Mouse (Mus musculus) adrenal gland, postnatal 36 days (tissue): Measurements from ENCODE around the gene Parva. TPM values are rescaled to one million over a fixed set of nuclear protein-coding genes. Genes with fewer than 3 reads are reported as not detected.

Experiments used
- DNase-seq, 2 experiments: peaks; one replicate each; pipeline ENCODE4 v3.0.0; 2021; ENCODE audit warnings: mixed read lengths in 1 of 2
- total RNA-seq, 2 experiments: library from RNA; stranded (reverse); gene quantifications; 2 replicates each; pipeline ENCODE4 v1.2.3; 2021

Parva gene
- total RNA-seq, 2 experiments from 2014 or later: 98.6 to 107 TPM

DNA sequence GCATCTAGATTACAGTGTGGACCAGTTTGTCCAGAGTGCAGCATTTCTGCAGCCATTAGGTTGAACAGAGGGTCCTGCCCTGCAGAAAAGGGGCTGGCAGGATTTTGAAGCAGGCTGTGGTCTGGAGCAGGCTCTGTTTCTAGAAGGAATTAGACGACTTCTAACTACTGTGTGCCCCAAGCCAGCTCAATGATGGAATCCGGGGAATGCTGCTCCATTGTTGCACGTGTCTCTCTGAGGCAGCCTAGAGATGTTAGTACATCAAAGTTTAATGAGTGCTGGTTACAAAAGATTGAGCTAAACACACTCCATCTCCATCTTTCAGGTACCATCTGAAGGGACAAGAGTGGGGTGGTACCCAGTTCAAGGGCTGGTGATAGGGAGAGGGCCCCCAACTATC is 85.0 kb downstream of the Parva start:
- DNase-seq: no peak

GRCm38 (mm10) chr7:112512895-112513294 is 85.6 kb downstream of the Parva start:
- no peak for DNase-seq

DNA sequence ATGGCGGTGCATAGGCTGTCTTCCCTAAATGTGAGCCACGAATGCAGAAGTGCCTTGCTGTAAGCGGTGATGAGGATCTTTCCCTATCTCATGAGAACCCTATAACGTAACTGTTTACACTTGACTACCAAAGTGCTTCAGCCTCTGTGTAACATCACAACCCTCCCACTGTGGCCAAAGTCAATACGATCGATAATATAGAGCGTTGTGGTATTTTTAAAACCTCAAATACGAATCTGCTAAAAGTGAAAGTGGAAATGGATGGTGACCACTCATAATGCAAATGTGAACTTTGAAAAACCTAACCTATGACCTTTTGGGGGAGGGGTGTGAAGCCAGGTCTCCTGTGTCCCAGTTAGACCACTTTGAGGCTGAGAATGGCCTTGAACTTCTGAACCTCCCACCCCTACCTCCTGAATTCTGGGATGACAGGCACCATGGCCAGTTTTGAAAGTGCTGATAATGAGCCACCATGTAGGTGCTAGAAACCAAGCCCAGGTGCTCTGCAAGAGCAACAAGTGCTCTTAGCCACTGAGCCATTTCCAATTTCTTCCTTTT is 87.4 kb downstream of the Parva start:
- DNase-seq: no peak

GRCm38 (mm10) chr7:112525465-112525864 is 98.2 kb downstream of the Parva start:
- no peak for DNase-seq

DNA sequence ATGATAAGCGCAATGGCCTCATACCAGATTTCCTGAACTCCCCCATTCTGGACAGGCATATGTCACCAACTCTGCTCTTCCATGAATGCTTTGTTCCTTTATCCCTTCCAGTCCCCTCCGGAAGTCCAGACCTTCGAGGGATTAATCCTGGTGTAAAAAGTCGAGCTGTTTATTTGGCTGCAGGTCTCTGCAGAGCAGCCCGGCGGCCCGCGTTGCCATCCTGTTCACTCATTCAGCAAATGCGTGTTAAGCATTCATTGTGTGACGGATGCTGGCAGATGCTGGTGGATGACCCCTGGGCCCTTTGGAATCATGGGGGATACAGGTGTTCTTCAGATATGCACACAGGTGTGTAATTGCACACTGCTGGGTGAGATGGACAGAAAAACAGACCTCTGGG is 98.9 kb downstream of the Parva start:
- no peak for DNase-seq

DNA sequence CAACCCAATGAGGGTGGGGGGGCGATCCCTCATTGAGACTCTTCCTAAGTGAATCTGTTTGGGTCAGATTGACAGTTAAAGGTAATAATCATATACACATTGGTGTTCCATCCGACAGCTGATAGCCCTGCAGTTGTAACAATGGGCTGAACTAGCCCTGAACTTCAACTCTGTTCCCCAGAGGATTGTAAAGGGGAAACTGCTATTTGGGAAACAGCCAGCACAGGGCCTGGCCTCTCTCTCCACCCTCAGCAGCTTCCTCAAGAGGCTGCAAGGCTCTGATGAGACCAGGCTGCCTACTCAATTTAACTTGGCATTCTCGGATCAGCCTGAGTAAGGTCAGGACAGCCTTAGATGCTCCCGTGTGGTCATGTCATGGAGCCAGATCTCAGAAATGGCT is 99.9 kb downstream of the Parva start:
- DNase-seq: peak in 1 of 2 experiments; percentile 27

GRCm38 (mm10) chr7:112528059-112528458 is 100.8 kb downstream of the Parva start:
- DNase-seq: no peak

DNA sequence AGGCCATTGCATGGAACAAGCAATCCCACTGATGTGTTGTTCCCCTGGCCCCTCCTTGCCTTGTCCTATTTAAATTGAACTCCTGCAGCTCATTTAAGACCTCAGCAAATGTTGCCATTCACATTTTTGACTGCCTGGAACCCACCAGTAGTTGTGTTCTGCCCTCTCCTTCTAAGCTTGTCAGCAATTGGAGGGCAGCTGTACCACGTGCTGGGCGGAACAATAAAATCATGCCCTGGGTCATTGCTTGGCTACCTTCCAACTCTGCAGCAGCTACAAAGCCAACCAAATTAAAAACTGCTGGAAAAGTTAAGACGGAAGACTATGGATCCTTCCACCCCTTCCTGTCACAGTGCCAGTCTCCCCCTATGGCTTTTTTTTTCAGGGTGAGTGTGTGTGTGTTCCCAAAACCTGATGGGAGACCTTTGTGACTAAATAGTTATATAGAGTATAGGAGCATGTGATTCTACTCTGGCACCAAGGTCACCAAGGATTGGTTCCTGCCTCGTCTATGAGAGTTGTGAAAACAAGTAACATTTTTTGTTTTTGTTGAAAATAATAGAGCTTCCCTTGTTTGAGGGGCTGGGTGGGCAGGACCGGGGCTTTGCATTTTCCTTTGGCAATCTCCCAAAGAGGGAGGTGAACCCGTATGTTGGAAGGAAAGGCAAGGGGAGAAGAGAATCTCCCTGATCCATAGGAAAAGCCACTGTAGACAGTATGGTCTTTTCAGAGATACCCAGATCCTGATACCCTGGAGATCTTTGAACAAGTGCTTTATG is 101.5 kb downstream of the Parva start:
- DNase-seq: peak in 1 of 2 experiments; percentile 52

DNA sequence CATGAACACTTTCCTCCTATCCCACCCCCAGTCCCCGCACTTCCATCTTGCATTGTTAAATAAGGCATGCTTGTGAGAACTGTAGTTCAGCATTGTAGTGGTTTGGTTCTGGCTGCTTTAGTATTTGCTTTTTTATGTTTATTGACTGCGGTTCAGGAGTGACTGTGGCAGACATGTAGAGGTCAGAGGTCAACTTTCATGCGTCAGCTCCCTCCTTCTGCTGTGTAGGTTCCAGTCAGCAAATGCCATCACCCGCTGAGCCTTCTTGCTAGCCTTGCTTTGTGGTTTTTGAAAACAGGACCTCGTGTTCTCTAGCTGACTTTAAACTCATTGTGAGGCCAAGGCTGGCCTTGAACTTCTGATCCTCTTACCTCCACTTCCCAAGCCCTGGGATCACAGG is 103.6 kb downstream of the Parva start:
- no peak for DNase-seq

DNA sequence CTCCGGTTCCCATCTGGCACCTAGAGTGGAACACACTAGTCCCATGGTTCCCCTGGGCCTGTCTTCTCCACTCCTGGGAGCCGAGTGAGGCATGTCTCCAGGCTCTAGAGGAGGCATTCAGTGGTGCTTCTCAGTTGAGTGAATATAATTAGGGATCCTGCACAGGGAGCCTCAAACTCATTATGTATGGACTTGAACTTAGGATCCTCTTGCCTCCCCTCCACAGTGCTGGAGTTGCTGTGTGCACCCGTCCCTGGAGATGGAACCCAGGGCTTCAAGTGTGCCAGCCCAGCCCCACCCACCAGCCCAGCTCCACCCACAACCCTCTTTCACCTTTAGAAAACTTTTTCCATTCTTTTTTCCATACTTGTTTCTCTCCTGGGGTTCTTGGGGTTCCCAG is 106.8 kb downstream of the Parva start:
- DNase-seq: no peak

DNA sequence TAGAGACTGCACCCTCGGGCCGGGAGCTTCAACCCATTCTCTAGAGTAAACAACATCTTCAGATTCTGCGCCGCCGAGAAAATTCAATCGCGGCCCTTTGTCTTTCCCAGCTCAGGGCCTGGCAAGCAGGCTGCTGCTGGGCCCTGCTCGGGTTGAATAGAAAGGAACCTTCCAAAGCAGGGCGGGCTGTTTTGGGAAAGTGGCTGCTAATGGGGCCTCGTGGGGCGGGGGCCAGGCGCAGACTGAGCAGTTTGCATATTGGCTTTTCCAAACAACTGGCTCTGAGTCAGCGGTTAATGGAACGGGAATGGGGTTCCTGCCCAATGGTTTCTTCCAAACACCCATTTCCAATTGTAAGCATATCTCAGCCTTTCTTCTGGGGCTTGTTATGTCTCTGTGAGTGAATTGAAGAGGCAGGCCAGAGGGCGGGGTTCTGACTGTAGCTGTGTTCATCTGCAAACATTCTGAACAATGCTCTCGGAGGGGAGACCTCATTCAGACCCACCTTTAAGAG is 108.2 kb downstream of the Parva start:
- DNase-seq: peak in 1 of 2 experiments; percentile 39

- no peak for DNase-seq
These were observed 121.8 kb downstream of the Parva start for GRCm38 (mm10) chr7:112549136-112549535.

- DNase-seq: no peak
These were observed 134.2 kb downstream of the Parva start for GRCm38 (mm10) chr7:112561504-112561903.

- no peak for DNase-seq
These were observed 139.7 kb downstream of the Parva start for GRCm38 (mm10) chr7:112567004-112567403.

GRCm38 (mm10) chr7:112568961-112569360 is 141.7 kb downstream of the Parva start:
- no peak for DNase-seq

GRCm38 (mm10) chr7:112581621-112582020 is 154.3 kb downstream of the Parva start:
- peak; percentile 45 to 56 for DNase-seq

GRCm38 (mm10) chr7:112582882-112583405 is 155.6 kb downstream of the Parva start:
- DNase-seq: peak in 1 of 2 experiments; percentile 24

- DNase-seq: no peak
These were observed 160.1 kb downstream of the Parva start for GRCm38 (mm10) chr7:112587449-112587848.

DNA sequence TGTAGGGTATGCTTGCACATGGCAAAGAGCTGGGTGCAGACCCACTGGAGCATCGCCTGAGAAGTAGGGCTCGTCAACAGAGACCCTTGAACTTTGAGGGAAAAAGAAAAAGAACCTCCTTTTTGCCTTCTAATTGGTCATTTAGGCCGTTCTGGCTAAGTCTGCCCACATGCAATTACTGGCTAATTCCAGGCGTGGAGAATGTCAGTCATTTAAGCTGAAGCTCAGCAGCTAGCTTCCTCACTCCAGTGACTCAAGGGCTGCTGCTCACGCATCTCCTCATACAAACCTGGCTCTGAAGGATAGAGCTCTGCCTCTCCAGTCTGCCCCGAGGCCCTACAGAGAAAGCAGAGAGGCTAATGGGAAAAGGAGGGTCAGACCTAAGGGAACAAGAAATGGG is 162.2 kb downstream of the Parva start:
- DNase-seq: no peak

DNA sequence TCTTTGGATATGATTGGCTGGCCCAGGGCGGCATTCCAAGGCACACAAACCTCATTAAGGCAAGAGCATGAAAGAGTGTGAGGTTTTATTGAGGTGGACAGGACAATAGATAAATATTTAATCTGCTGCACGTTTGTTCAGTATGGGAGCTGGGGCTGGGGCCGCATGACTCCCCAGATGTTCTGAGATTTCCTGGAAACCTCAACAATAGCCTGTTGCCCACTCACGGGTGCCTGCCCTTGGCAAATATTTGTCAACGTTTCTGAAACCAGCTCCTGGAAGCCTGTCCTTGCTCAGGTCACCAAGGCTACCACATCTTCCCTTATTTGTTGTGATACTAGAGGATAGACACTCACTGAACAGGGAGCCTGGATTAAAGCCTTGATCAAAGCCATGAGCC is 166.3 kb downstream of the Parva start:
- no peak for DNase-seq

DNA sequence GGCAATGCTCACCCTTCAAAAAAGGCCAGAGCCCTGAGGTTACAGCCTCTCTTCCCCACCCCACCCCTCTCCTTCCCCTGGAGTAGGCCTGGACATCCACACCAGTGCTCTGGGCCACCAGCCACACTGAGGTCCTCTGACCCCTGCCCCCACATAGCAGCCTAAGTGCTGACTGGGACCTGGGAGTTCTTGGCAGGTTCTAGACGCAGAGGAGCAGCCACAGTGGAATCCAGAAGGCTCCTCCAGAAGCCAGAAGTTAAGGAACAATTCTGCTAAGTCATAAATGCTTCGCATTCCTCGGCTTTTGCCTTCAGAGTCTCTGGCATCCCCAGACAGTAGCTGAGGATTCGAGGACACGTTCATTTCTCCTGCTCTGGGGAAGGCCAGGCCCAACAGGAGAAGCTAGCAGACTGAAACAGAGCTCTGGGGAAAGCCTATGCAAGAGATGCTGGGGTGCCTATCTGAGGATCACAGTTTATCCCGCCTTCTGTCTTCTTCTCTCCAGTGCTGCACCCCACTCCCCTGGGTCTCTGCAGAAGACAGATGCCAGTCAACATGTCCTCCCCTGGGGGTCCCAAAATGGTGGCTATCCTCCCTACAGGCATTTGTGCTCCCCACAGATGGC is 168.0 kb downstream of the Parva start:
- DNase-seq: no peak

DNA sequence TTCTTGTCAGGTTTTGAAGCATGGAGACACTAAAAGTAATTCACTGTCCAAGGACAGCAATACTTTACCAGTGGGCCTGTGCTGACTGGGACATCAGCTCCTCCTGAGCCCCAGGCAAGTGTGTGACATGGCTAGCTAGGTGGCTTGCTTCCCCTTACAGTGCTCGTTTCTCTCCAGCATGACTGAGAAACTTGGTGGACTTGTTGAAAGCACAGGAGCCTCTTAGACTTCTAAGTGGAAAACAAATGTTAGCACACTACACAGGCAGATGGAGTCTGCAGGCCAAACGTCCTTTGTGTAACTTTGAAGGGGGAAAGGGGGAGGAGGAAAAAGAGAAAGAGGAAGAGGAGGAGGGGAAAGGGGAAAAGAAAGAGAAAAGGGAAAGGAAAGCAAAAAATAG is 172.3 kb downstream of the Parva start:
- DNase-seq: no peak

DNA sequence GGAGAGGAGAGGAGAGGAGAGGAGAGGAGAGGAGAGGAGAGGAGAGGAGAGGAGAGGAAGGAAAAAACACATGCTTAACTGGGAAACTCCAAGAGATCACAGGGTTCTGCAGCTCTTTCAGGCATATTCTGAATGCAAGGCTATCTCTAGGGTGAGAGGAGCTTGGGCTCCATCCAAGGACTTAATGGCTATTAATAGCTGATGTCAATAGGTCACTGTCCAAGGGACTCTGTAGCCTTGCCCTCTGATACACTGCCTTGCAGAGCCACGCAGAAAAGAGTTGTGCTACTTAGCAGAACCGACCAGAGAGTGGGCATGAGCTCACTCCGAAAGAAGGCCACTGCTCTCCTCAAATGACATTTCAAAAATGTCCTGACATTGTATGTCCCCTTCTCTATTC is 172.9 kb downstream of the Parva start:
- peak; percentile 48 to 64 for DNase-seq
